Mouse (Mus musculus) lung, postnatal 25 days (tissue): ENCODE data around the gene Itih1.

Source experiments
- DNase-seq: peaks from one replicate; pipeline ENCODE4 v3.0.0; 2022; ENCODE audit warnings: low spot score

Gene Itih1

DNA sequence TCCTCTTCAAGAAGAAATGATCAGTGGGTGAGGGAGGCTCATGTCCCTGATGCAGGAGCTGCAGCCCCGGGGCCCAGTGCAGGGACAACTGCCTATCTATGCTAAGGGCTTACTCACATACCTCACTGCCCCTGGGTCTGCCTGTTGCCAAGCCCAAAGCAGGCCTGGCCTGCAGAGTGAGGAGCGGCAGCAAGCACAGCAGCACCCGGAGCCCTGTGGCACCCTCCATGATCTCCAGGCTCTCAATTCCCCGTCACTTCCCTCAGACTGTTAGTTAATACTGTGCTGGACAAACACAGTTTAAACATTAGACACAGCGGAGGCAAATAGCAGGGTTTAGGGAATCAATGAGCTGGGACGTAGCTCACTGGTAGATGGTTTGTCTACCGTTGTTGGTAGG lies at the start of gene Itih1:
Gene Itih1, minus strand, starts transcription at position 252 of the 400 bp plus-strand sequence.
- no peak for DNase-seq

DNA sequence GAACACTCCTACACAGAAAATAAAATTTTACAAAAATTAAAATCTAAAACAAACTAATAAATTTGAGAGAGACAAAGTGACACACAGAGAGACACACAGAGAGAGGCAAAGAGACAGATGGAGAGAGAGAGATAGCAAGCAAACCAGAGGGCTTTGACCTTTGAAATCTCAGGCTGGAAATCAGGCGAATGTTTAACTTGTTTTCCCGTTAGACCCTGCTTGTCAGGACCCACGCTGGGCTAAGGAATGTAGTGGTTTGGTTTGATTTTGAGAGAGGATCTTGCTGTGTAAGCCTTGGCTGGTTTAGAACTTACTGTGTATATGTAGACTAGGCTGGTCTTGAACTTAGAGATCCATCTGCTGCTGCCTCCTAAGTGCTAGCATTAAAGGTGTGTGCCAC lies 33.1 kb upstream of the Itih1 start:
- DNase-seq: no peak

- peak; percentile 15 for DNase-seq
Observed at GRCm38 (mm10) chr14:30974204-30974603, 31.1 kb upstream of the Itih1 start.

- no peak for DNase-seq
Observed at GRCm38 (mm10) chr14:30960366-30960765, 17.3 kb upstream of the Itih1 start.

- DNase-seq: no peak
Observed at GRCm38 (mm10) chr14:30959031-30959430, 15.9 kb upstream of the Itih1 start.

- DNase-seq: no peak
Observed at GRCm38 (mm10) chr14:30958517-30958916, 15.4 kb upstream of the Itih1 start.

DNA sequence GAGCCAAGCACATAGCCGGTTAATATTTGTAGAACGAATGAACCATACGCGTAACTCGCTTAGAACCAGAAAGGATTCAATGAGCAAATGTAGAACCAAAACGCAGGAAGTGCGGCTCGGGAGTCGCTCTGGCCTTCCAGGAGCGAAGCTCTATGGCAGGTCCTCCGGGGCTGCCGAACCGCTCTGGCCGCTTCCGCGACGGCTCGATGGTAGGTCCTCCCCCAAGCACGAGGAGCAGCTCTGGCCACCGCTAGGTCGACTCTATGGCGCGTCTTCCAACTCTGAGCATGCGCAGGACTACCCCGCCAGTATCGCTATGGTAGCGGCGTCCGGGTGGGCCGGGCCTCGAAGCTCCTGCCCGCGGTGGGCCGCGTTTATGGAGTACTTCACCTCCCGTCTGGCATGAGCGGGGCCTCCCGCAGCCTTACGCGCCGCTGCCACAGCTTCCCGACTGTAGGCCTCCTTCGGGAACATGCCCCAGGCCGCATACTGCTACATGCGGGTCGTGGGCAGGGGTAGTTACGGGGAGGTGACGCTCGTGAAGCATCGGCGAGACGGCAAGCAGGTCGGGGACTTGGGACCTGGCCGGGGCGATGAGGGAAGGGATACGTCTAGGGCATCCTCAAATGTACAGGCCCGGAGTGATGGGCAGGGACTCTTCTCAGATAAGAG lies 8.2 kb upstream of the Itih1 start, which contains the start of gene Nek4:
Gene Nek4, plus strand, starts transcription at position 224 of the 672 bp plus-strand sequence.
- DNase-seq: peak; percentile 98

GRCm38 (mm10) chr14:30949986-30950385 lies 6.9 kb upstream of the Itih1 start:
- DNase-seq: no peak

DNA sequence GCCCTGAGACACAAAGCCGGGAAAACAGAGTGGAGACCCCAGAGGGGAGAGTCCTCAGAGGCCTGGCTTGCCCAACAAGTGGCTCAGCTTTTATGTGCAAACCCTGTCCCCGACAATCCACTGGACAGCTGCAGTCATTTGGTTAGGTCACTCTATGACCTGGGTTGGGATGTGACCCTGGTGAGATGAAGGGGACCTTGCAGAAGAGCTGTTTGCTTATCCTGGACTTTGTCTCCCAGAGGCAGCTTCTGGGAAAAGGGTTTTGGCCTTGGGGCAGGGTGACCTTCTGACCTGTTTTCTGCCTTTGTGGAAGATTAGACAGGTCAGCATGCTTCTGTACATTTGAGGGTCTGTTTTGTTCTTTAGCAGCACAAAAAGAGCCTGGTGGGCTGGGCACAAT lies 1.7 kb upstream of the Itih1 start:
- DNase-seq: no peak

DNA sequence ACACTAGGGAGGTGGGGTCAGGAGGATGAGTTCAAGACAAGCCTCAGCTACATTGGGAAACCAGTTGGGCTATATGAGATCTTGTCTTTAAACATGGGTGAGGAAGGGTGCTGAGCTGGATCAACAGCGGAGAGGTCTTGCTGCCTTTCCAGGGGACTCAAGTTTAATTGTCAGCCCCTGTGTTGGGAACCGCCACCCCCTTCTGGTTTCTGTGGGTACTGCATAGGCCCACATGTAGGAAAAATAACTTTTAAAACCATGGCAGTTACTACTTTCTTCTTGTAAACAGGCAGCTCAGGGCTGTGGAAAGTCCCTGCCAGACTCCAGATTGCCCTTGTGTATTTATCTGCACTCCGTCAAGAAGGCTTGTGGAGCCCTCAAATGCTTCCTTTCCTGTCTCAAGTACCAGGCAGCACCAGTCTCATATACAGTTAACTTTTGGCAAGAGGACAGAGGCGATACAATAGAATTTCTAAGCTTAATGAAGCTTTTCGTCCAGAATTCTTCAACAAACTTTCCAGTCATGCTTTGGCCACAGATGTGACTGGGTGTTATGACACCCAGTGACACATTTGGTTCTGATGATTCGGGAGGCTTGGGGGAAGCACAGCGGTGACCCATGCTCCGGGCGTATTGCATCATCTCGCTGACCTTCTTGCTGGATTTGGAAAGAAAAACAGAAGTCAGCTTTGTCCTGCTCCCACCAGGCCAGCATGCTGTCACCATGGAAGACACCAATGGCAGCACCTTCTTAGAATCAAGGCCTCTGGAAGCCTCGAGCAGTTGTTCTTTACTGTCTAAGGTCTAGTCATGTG lies 978 bp upstream of the Itih1 start:
- DNase-seq: peak; percentile 82

GRCm38 (mm10) chr14:30942254-30942653 lies 835 bp downstream of the Itih1 start:
- DNase-seq: peak; percentile 39

DNA sequence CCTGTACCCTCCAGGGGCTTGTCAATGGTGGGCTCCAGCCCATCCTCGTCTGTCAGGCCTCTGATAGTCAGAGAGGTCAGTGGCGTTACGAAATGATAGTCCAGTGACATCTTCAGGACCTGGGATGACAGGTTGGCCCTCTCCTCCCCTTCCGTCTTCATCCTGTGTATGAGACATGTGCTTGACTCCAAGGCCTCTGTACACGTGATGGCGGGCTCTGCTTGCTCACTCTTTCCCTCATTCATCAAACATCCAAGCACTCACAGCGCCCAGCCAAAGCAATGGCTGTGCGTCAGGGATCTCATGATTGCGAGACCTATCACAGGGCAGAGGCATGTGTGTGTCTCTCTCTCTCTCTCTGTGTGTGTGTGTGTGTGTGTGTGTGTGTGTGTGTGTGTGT lies 9.7 kb downstream of the Itih1 start:
- DNase-seq: no peak

DNA sequence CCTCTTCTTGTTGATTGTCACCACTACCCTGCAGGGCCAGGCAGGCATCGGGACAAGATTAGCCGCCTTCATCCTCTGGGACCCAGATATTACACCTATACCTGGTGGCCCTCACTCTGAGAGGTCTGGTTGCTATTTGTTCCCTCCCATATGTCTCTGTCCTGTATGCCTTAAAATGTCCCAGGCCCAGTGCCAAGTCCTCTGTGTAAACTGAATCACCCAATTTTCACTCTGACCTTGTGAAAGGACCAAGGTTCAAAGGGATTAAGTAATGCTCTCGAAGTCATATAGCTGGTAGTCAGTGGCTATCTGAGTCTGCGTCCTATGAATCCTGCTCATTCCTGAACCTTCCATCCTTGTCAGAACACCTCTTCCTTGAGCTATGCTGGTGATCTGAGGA lies 12.7 kb downstream of the Itih1 start:
- DNase-seq: no peak

GRCm38 (mm10) chr14:30925492-30925891 lies 17.6 kb downstream of the Itih1 start:
- DNase-seq: no peak

DNA sequence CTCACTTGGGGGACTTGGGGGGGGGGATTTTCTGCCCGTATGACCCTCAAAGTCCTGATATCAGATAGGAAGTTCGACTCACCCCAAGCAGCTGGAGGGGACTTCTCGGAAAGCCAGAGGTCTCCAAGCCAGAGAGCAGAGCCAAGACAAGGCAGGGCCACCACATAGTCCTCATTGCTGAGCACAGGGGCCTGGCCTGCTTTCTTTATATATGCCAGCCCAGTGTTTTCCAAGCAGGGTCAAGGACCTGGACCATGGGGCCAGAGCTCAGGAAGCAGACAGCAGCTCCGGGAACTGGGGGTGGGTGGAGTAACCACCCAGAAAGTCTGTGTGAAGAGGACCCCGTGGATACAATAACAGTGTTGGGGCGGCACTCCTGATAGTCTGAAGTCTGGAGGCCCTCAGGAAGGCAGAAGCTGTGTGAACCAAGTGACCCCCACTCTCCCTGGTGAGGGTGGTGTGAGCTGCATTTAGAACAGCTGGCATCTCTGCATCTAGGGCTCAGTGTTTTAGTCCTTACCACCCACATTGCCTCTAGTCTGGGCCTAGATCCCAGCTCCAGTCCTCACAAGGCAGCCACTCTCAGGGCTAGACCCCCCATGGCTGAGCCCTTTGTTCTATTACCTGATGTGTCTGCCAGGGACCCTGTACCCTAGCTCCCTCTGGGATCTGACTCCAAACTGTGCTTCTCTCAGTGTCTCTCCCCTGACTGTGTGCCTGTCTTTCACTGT lies 19.5 kb downstream of the Itih1 start, which contains the start of gene Itih3:
Gene Itih3, minus strand, starts transcription at position 386 of the 731 bp plus-strand sequence.
- no peak for DNase-seq

DNA sequence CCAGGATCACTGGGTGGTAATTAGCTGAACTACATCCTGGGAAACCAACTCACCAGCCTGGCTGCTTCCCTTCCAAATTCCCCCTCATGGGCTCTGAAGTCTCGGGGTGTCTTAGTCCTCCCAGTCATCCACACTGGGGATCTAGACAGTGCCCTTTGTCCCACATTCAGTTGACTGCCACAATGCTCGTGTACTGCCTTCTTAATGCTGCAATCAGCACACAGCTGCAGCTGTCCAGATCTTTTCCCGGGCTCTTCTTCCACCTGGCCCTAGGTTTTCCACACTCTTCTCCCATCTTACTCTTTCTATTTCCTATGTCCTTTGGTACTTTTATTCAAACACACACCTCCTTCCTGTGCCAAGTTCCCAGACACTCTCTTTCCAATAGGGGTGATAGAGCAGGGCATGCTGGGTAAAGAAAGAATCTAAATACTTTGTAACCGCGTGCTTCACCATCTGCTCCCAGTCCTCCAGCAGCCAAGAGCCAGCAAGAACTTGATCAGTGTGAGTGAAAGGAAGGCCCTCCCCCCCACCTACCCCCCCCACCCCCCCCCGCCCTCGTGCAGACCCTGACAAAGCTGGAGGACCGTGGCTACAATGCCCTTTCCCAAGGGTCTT lies 20.9 kb downstream of the Itih1 start:
- no peak for DNase-seq

GRCm38 (mm10) chr14:30916516-30916915 lies 26.6 kb downstream of the Itih1 start:
- DNase-seq: no peak

DNA sequence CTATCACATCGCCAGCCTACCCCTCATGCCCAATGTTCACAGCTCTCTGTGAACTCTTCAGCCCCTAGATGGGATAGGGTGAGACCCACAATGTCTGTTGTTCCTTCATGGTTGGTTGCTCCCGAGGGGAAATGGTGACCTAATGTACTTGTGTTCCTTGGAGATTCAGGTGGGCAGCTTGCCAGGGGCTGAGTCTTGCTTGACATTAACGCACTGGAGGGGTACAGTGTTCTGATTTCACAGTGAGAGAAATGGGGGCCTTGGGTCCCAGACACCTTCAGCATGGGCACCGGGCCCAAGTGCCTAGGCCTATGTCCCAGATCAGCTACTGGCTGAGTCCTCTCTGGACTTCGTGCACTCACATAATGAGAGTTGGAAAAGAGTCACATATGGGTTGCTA lies 29.7 kb downstream of the Itih1 start:
- no peak for DNase-seq

GRCm38 (mm10) chr14:30912641-30913040 lies 30.4 kb downstream of the Itih1 start:
- no peak for DNase-seq

GRCm38 (mm10) chr14:30911141-30911540 lies 31.9 kb downstream of the Itih1 start:
- DNase-seq: peak; percentile 52

DNA sequence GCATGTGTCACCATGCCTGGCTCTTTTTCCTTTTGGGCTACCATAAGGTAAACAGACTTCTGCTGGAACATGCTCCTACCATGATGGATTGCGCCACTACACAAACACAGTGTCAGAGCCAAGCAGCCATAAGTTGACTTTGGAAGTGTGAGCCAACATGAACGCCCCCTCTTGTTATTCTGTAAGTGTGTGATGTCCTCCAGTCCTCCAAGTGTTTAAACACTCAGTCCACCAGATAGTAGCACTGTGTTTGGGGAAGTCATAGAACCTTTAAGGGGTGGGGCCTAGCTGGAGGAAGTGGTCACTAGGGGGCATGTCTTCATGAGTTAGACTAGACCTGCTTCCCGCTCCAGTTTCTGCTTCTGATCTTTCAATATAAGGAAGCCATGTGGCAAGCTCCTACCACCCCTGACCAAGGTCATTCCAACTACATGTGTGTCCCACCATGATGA lies 35.2 kb downstream of the Itih1 start:
- DNase-seq: peak; percentile 88

- DNase-seq: no peak
Observed at GRCm38 (mm10) chr14:30906001-30906400, 37.1 kb downstream of the Itih1 start.
